Mouse (Mus musculus): Measurements from ENCODE around the gene Nedd9.

GRCm38 (mm10) chr13:41442145-41442544 is 45.0 kb downstream of the Nedd9 start:
- TF ChIP-seq CTCF (IDR thresholded peaks at IDR 0.05; ENCODE audit: low read depth, low read length) (no peak), POLR2A (IDR thresholded peaks at IDR 0.05; ENCODE audit: borderline replicate concordance, low read depth, low read length) (no peak)

Data from bone marrow macrophage, adult 2 months (primary cell).